Mouse (Mus musculus): ENCODE results near the gene Rab34.
"Not testable (repeated sequence)": the region's sequence is repeated elsewhere in the genome, so short reads cannot be mapped to it uniquely, and the experiment has no call there.

Gene Rab34

GRCm38 (mm10) chr11:78180081-78180761, 8.0 kb upstream of the Rab34 start:
- DNase-seq (ENCODE audit: low spot score) = no peak

GRCm38 (mm10) chr11:78181830-78182357, 6.3 kb upstream of the Rab34 start:
- no peak for DNase-seq (ENCODE audit: low spot score)

GRCm38 (mm10) chr11:78182450-78182849, 5.8 kb upstream of the Rab34 start:
- DNase-seq (ENCODE audit: low spot score) = no peak

- DNase-seq (ENCODE audit: low spot score) = peak; percentile 91
These were observed 5.0 kb upstream of the Rab34 start, which contains the start of gene Rpl23a for GRCm38 (mm10) chr11:78182961-78183844. Gene Rpl23a (minus strand): TSS chr11:78183584.

- no peak for DNase-seq (ENCODE audit: low spot score)
These were observed 4.2 kb upstream of the Rab34 start for GRCm38 (mm10) chr11:78183884-78184514.

GRCm38 (mm10) chr11:78184702-78185101, 3.5 kb upstream of the Rab34 start:
- DNase-seq (ENCODE audit: low spot score) = not testable (repeated sequence)

- peak; percentile 88 for DNase-seq (ENCODE audit: low spot score)
These were observed 1.2 kb downstream of the Rab34 start for GRCm38 (mm10) chr11:78189234-78190040.

- no peak for DNase-seq (ENCODE audit: low spot score)
These were observed 1.8 kb downstream of the Rab34 start for GRCm38 (mm10) chr11:78190041-78190440.

GRCm38 (mm10) chr11:78193113-78193512, 4.9 kb downstream of the Rab34 start, which contains the start of gene Proca1:
Gene Proca1 (plus strand): TSS chr11:78193392.
- DNase-seq (ENCODE audit: low spot score) = no peak

- peak; percentile 81 for DNase-seq (ENCODE audit: low spot score)
These were observed 6.3 kb downstream of the Rab34 start for GRCm38 (mm10) chr11:78194411-78195100.

GRCm38 (mm10) chr11:78195101-78195863, 7.1 kb downstream of the Rab34 start:
- no peak for DNase-seq (ENCODE audit: low spot score)

GRCm38 (mm10) chr11:78202372-78202771, 14.1 kb downstream of the Rab34 start:
- DNase-seq (ENCODE audit: low spot score) = no peak

GRCm38 (mm10) chr11:78204287-78204686, 16.1 kb downstream of the Rab34 start:
- no peak for DNase-seq (ENCODE audit: low spot score)

GRCm38 (mm10) chr11:78205361-78206206, 17.4 kb downstream of the Rab34 start:
- DNase-seq (ENCODE audit: low spot score) = no peak

- DNase-seq (ENCODE audit: low spot score) = no peak
These were observed 19.0 kb downstream of the Rab34 start for GRCm38 (mm10) chr11:78207190-78207589.

GRCm38 (mm10) chr11:78209886-78210285, 21.7 kb downstream of the Rab34 start:
- peak; percentile 41 for DNase-seq (ENCODE audit: low spot score)

- peak; percentile 62 for DNase-seq (ENCODE audit: low spot score)
These were observed 22.4 kb downstream of the Rab34 start for GRCm38 (mm10) chr11:78210615-78211014.

- no peak for DNase-seq (ENCODE audit: low spot score)
These were observed 23.3 kb downstream of the Rab34 start for GRCm38 (mm10) chr11:78211513-78211912.
